Mouse (Mus musculus) midbrain, embryonic 14.5 days (tissue): ENCODE results near the gene Serpina3g. TPM values are rescaled to one million over a fixed set of nuclear protein-coding genes. Genes with fewer than 3 reads are reported as not detected.

ENCODE experiments used
- ATAC-seq: fragments of 200-750 bp; cut with Nextera tagmentation; 2 replicates; pipeline ENCODE4 v1.8.0; 2017; ENCODE audit warnings: moderate number of reproducible peaks, moderate library complexity; ENCODE audit not compliant: low FRiP score, low TSS enrichment
- DNase-seq: peaks from one replicate; pipeline ENCODE4 v3.0.0-alpha.2; 2015
- H3K27ac ChIP-seq: fragments of 300-500 bp; sonication (generic); replicated peaks from 2 replicates; pipeline ENCODE4 v1.5.1; 2014; ENCODE audit warnings: mild to moderate bottlenecking, low read depth, low read length, moderate library complexity
- H3K27me3 ChIP-seq: fragments of 300-500 bp; sonication (generic); 2 replicates; pipeline ENCODE4 v1.6.1; 2014; ENCODE audit warnings: low read length, control low read depth, mixed read lengths; ENCODE audit not compliant: control insufficient read depth, insufficient read depth
- H3K36me3 ChIP-seq: fragments of 300-500 bp; sonication (generic); 2 replicates; pipeline ENCODE4 v1.6.1; 2014; ENCODE audit warnings: low read length, control low read depth; ENCODE audit not compliant: control insufficient read depth, insufficient read depth
- H3K4me1 ChIP-seq: fragments of 300-500 bp; sonication (generic); 2 replicates; pipeline ENCODE4 v1.6.1; 2014; ENCODE audit warnings: mild to moderate bottlenecking, antibody characterized with exemption, low read length, control low read depth; ENCODE audit not compliant: control insufficient read depth, insufficient read depth
- H3K4me2 ChIP-seq: fragments of 300-500 bp; sonication (generic); 2 replicates; pipeline ENCODE4 v1.6.1; 2014; ENCODE audit warnings: mild to moderate bottlenecking, low read length, moderate library complexity
- H3K4me3 ChIP-seq: fragments of 300-500 bp; sonication (generic); replicated peaks from 2 replicates; pipeline ENCODE4 v1.5.1; 2014; ENCODE audit warnings: low read depth, low read length
- H3K9ac ChIP-seq: fragments of 300-500 bp; sonication (generic); replicated peaks from 2 replicates; pipeline ENCODE4 v1.6.1; 2014; ENCODE audit warnings: mild to moderate bottlenecking, low read length, moderate library complexity
- H3K9me3 ChIP-seq: fragments of 300-500 bp; sonication (generic); 2 replicates; pipeline ENCODE4 v1.6.1; 2016; ENCODE audit warnings: low read length, control low read depth, mixed read lengths; ENCODE audit not compliant: control insufficient read depth
- WGBS: fragments of 180-500 bp; shearing (Covaris S2); extraction: QIAGEN DNeasy Blood & Tissue Kit; methylation state at CpG from one replicate; pipeline ENCODE4 v1.1.7; 2014; 5-methylcytosine and 5-hydroxymethylcytosine counted together
- polyA plus RNA-seq: library from polyadenylated mRNA; unstranded; fragments of >200 nt; fragmentation: Nextera tagmentation; extraction: Ambion mirVana; gene quantifications from 2 replicates; pipeline ENCODE4 v1.2.1, GENCODE M21; 2014

Serpina3g gene
- polyA plus RNA-seq, 1 experiment from 2014 or later = 1.5 TPM

- no peak for ATAC-seq
These were observed 25.0 kb downstream of the Serpina3g start for GRCm38 (mm10) chr12:104261041-104261440.

GRCm38 (mm10) chr12:104262863-104263262 lies 26.8 kb downstream of the Serpina3g start, which contains the start of gene Serpina3i:
TSS of gene Serpina3i (plus strand) at chr12:104263122.
- no peak for DNase-seq
- Histone ChIP-seq H3K4me3 (no peak within 1 kb of the TSS), H3K27ac (no peak within 1 kb of the TSS), H3K9me3 (no peaks in the 10 kb centered on the region), H3K36me3 (no peaks in the 10 kb centered on the region), H3K27me3 (no peaks in the 10 kb centered on the region), H3K9ac (no peak within 1 kb of the TSS), H3K4me2 (no peak within 1 kb of the TSS), H3K4me1 (no peaks in the 10 kb centered on the region)
- no peak for ATAC-seq

More at GRCm38 (mm10) chr12:104261041-104261440, 25.0 kb downstream of the Serpina3g start:
- Histone ChIP-seq H3K36me3 (no peaks in the 10 kb centered on the region), H3K4me3 (no peak overlapping the region), H3K9me3 (no peaks in the 10 kb centered on the region), H3K9ac (no peak overlapping the region), H3K27me3 (no peaks in the 10 kb centered on the region), H3K4me1 (no peaks in the 10 kb centered on the region), H3K4me2 (no peak overlapping the region), H3K27ac (no peak overlapping the region)
- no peak for DNase-seq
- WGBS = 71% methylated on average over 3 of the region's 3 CpGs

GRCm38 (mm10) chr12:104266374-104266773 lies 30.3 kb downstream of the Serpina3g start:
- Histone ChIP-seq H3K9ac (no peak overlapping the region), H3K36me3 (no peaks in the 10 kb centered on the region), H3K4me1 (no peaks in the 10 kb centered on the region), H3K4me3 (no peak overlapping the region), H3K27me3 (no peaks in the 10 kb centered on the region), H3K9me3 (no peaks in the 10 kb centered on the region), H3K27ac (no peak overlapping the region), H3K4me2 (no peak overlapping the region)
- 91% methylated on average over 3 of the region's 3 CpGs for WGBS
- ATAC-seq (no peak), DNase-seq (no peak)

GRCm38 (mm10) chr12:104278216-104279055 lies 42.4 kb downstream of the Serpina3g start:
- ATAC-seq (no peak), DNase-seq (peak; percentile 60)
- no peaks in the 10 kb centered on the region for H3K27me3 ChIP-seq
- 79% methylated on average over 18 of the region's 18 CpGs for WGBS
- 0 out of 2 replicates have a peak, but pooled peaks cover 3% of the 10 kb centered on the region for H3K4me1 ChIP-seq
- no peak overlapping the region for H3K4me3 ChIP-seq
- no peak overlapping the region for H3K9ac ChIP-seq
- H3K4me2 ChIP-seq = no peak overlapping the region
- H3K9me3 ChIP-seq = 0 out of 2 replicates have a peak, but pooled peaks cover 3% of the 10 kb centered on the region
- H3K27ac ChIP-seq = no peak overlapping the region
- H3K36me3 ChIP-seq = no peaks in the 10 kb centered on the region

GRCm38 (mm10) chr12:104279056-104279435 lies 43.0 kb downstream of the Serpina3g start:
- H3K4me2 ChIP-seq = no peak overlapping the region
- ATAC-seq = peak; percentile 40; the same call in 1 of the 2 replicates

GRCm38 (mm10) chr12:104283380-104283779 lies 47.3 kb downstream of the Serpina3g start:
- WGBS = 94% methylated on average over 11 of the region's 11 CpGs
- H3K4me2 ChIP-seq = no peak overlapping the region
- 0 out of 2 replicates have a peak, but pooled peaks cover 3% of the 10 kb centered on the region for H3K9me3 ChIP-seq
- ATAC-seq (no peak), DNase-seq (no peak)
- H3K27ac ChIP-seq = no peak overlapping the region
- no peak overlapping the region for H3K4me3 ChIP-seq
- H3K36me3 ChIP-seq = no peaks in the 10 kb centered on the region
- H3K9ac ChIP-seq = no peak overlapping the region
- 0 out of 2 replicates have a peak, but pooled peaks cover 3% of the 10 kb centered on the region for H3K4me1 ChIP-seq
- no peaks in the 10 kb centered on the region for H3K27me3 ChIP-seq

More at GRCm38 (mm10) chr12:104279056-104279435, 43.0 kb downstream of the Serpina3g start:
- Histone ChIP-seq H3K27me3 (no peaks in the 10 kb centered on the region), H3K9me3 (0 out of 2 replicates have a peak, but pooled peaks cover 3% of the 10 kb centered on the region), H3K27ac (no peak overlapping the region), H3K4me3 (no peak overlapping the region), H3K4me1 (0 out of 2 replicates have a peak, but pooled peaks cover 3% of the 10 kb centered on the region), H3K9ac (no peak overlapping the region), H3K36me3 (no peaks in the 10 kb centered on the region)
- 16% methylated on average over 3 of the region's 3 CpGs for WGBS
- DNase-seq = peak; percentile 63

GRCm38 (mm10) chr12:104288336-104288735 lies 52.3 kb downstream of the Serpina3g start:
- ATAC-seq (no peak), DNase-seq (no peak)
- Histone ChIP-seq H3K27ac (no peak overlapping the region), H3K9ac (no peak overlapping the region), H3K9me3 (no peaks in the 10 kb centered on the region), H3K27me3 (no peaks in the 10 kb centered on the region), H3K36me3 (no peaks in the 10 kb centered on the region), H3K4me3 (no peak overlapping the region), H3K4me2 (no peak overlapping the region), H3K4me1 (no peaks in the 10 kb centered on the region)

GRCm38 (mm10) chr12:104289872-104290271 lies 53.8 kb downstream of the Serpina3g start:
- Histone ChIP-seq H3K36me3 (no peaks in the 10 kb centered on the region), H3K27me3 (no peaks in the 10 kb centered on the region), H3K9ac (no peak overlapping the region), H3K4me1 (no peaks in the 10 kb centered on the region), H3K4me2 (no peak overlapping the region), H3K9me3 (no peaks in the 10 kb centered on the region), H3K27ac (no peak overlapping the region), H3K4me3 (no peak overlapping the region)
- no peak for ATAC-seq
- DNase-seq = no peak
- WGBS = 49% methylated on average over 4 of the region's 4 CpGs
